Mouse (Mus musculus) CH12.LX (cell line): ENCODE data around the gene Dnah17. TPM values are rescaled to one million over a fixed set of nuclear protein-coding genes. Genes with fewer than 3 reads are reported as not detected.

Source experiments
- DNase-seq: peaks from one replicate; pipeline ENCODE4 v3.0.0-alpha.2; 2013; ENCODE audit errors: extremely low read depth
- H3K27ac ChIP-seq: 2 replicates; pipeline ENCODE4 v1.5.1; 2012; ENCODE audit warnings: low read depth, mild to moderate bottlenecking, control low read depth, moderate library complexity; ENCODE audit not compliant: insufficient read depth
- H3K27me3 ChIP-seq: replicated peaks from 2 replicates; pipeline ENCODE3; 2012; ENCODE audit warnings: inconsistent platforms
- H3K36me3 ChIP-seq, 2 experiments: replicated peaks in 1 of 2; 2 replicates each; pipeline versions ENCODE3 to v1.6.1; 2012; ENCODE audit warnings: inconsistent platforms in 1 of 2, low read length in 1 of 2, mild to moderate bottlenecking in 1 of 2, mixed read lengths in 1 of 2, moderate library complexity in 1 of 2; ENCODE audit not compliant: control insufficient read depth in 1 of 2, insufficient read depth in 1 of 2
- H3K4me1 ChIP-seq, 2 experiments: 2 replicates each; pipeline ENCODE4 v1.6.1; 2012; ENCODE audit warnings: inconsistent platforms in 1 of 2, moderate library complexity in 1 of 2; ENCODE audit not compliant: insufficient read depth in 2 of 2, control insufficient read depth in 1 of 2
- H3K4me2 ChIP-seq: 2 replicates; pipeline ENCODE4 v1.6.1; 2012; ENCODE audit warnings: low read depth, mild to moderate bottlenecking, control low read depth; ENCODE audit not compliant: poor library complexity, insufficient read depth, severe bottlenecking
- H3K4me3 ChIP-seq, 3 experiments: fragments of 150-350 bp in 1 of 3; sonication (generic) in 1 of 3; replicated peaks in 1 of 3; 2 replicates each; pipeline versions ENCODE3 to v1.5.1; 2011 to 2012; ENCODE audit warnings: low read depth in 2 of 3, low read length in 2 of 3, mild to moderate bottlenecking in 2 of 3, moderate library complexity in 2 of 3, control low read depth in 1 of 3, improper control_type of control experiment in 1 of 3, inconsistent platforms in 1 of 3, mixed read lengths in 1 of 3; ENCODE audit not compliant: poor library complexity in 1 of 3
- H3K79me2 ChIP-seq: replicated peaks from 2 replicates; pipeline ENCODE4 v1.6.1; 2012; ENCODE audit warnings: mild to moderate bottlenecking, moderate library complexity; ENCODE audit not compliant: control insufficient read depth, poor library complexity, insufficient read depth, severe bottlenecking; ENCODE audit errors: extremely low read depth
- H3K9ac ChIP-seq: 2 replicates; pipeline ENCODE4 v1.6.1; 2012; ENCODE audit warnings: low read depth, mild to moderate bottlenecking, control low read depth, moderate library complexity; ENCODE audit not compliant: insufficient read depth
- H3K9me3 ChIP-seq: replicated peaks from 2 replicates; pipeline ENCODE3; 2012; ENCODE audit warnings: low read length, inconsistent platforms, mixed read lengths
- CHD1 ChIP-seq: IDR thresholded peaks from 2 replicates; pipeline ENCODE4 v1.6.1; 2012; ENCODE audit warnings: low read depth, low read length, improper control_type of control experiment, inconsistent platforms
- CHD2 ChIP-seq: IDR thresholded peaks from 2 replicates; pipeline ENCODE4 v1.6.1; 2011; ENCODE audit warnings: low read length, improper control_type of control experiment
- CTCF ChIP-seq, 2 experiments: IDR thresholded peaks in 1 of 2; conservative IDR thresholded peaks in 1 of 2; 2 replicates each; pipeline ENCODE4 v1.5.1; 2011 to 2012; ENCODE audit warnings: low read depth in 2 of 2, low read length in 2 of 2, improper control_type of control experiment in 1 of 2, inconsistent platforms in 1 of 2, mild to moderate bottlenecking in 1 of 2, moderate library complexity in 1 of 2
- E2F4 ChIP-seq: IDR thresholded peaks from 2 replicates; pipeline ENCODE4 v1.6.1; 2011; ENCODE audit warnings: low read depth, low read length, improper control_type of control experiment; ENCODE audit not compliant: insufficient replicate concordance
- EP300 ChIP-seq: IDR thresholded peaks from 2 replicates; pipeline ENCODE4 v1.6.1; 2011; ENCODE audit warnings: low read length, improper control_type of control experiment
- HCFC1 ChIP-seq: IDR thresholded peaks from 2 replicates; pipeline ENCODE4 v1.6.1; 2012; ENCODE audit warnings: low read depth, mild to moderate bottlenecking, inconsistent platforms, low read length, improper control_type of control experiment
- IRF4 ChIP-seq: IDR thresholded peaks from 2 replicates; pipeline ENCODE4 v1.6.1; 2014; ENCODE audit warnings: low read depth, mild to moderate bottlenecking, inconsistent platforms, low read length, improper control_type of control experiment
- JUND ChIP-seq: conservative IDR thresholded peaks from 2 replicates; pipeline ENCODE4 v1.6.1; 2011; ENCODE audit warnings: low read depth, low read length, improper control_type of control experiment
- MAFK ChIP-seq: IDR thresholded peaks from 2 replicates; pipeline ENCODE4 v1.6.1; 2011; ENCODE audit warnings: low read length, improper control_type of control experiment; ENCODE audit not compliant: insufficient replicate concordance
- MAZ ChIP-seq: IDR thresholded peaks from 2 replicates; pipeline ENCODE4 v1.6.1; 2012; ENCODE audit warnings: low read depth, mild to moderate bottlenecking, inconsistent platforms, low read length, improper control_type of control experiment, moderate library complexity
- MYC ChIP-seq: IDR thresholded peaks from 2 replicates; pipeline ENCODE4 v1.6.1; 2011; ENCODE audit warnings: low read depth, mild to moderate bottlenecking, improper control_type of control experiment, low read length
- NELFE ChIP-seq: IDR thresholded peaks from 2 replicates; pipeline ENCODE4 v1.6.1; 2011; ENCODE audit warnings: low read depth, low read length, improper control_type of control experiment
- NRF1 ChIP-seq: IDR thresholded peaks from 2 replicates; pipeline ENCODE4 v1.6.1; 2014; ENCODE audit warnings: low read depth, mild to moderate bottlenecking, inconsistent platforms, low read length, improper control_type of control experiment, moderate library complexity
- PAX5 ChIP-seq: IDR thresholded peaks from 2 replicates; pipeline ENCODE4 v1.6.1; 2012; ENCODE audit warnings: low read length, inconsistent platforms, mixed read lengths
- POLR2A ChIP-seq: IDR thresholded peaks from 2 replicates; pipeline ENCODE4 v1.6.1; 2011; ENCODE audit warnings: low read depth, mild to moderate bottlenecking, improper control_type of control experiment, low read length
- POLR2AphosphoS2 ChIP-seq: IDR thresholded peaks from 2 replicates; pipeline ENCODE4 v1.6.1; 2011; ENCODE audit warnings: low read depth, low read length, improper control_type of control experiment
- RAD21 ChIP-seq: IDR thresholded peaks from 2 replicates; pipeline ENCODE4 v1.6.1; 2011; ENCODE audit warnings: low read depth, mild to moderate bottlenecking, low read length, improper control_type of control experiment, moderate library complexity
- RCOR1 ChIP-seq: conservative IDR thresholded peaks from 2 replicates; pipeline ENCODE4 v1.6.1; 2012; ENCODE audit warnings: low read depth, mild to moderate bottlenecking, inconsistent platforms, low read length, improper control_type of control experiment
- SIN3A ChIP-seq: IDR thresholded peaks from 2 replicates; pipeline ENCODE4 v1.6.1; 2012; ENCODE audit warnings: low read length, improper control_type of control experiment, inconsistent platforms
- TBP ChIP-seq: conservative IDR thresholded peaks from 2 replicates; pipeline ENCODE4 v1.6.1; 2011; ENCODE audit warnings: low read depth, low read length, improper control_type of control experiment
- TCF12 ChIP-seq: IDR thresholded peaks from 2 replicates; pipeline ENCODE4 v1.6.1; 2014; ENCODE audit warnings: low read depth, mild to moderate bottlenecking, inconsistent platforms, low read length, improper control_type of control experiment
- USF1 ChIP-seq: IDR thresholded peaks from 2 replicates; pipeline ENCODE4 v1.6.1; 2014; ENCODE audit warnings: low read depth, mild to moderate bottlenecking, inconsistent platforms, low read length, improper control_type of control experiment
- USF2 ChIP-seq: conservative IDR thresholded peaks from 2 replicates; pipeline ENCODE4 v1.6.1; 2011; ENCODE audit warnings: low read depth, low read length, improper control_type of control experiment
- ZC3H11A ChIP-seq: IDR thresholded peaks from 2 replicates; pipeline ENCODE4 v1.6.1; 2012; ENCODE audit warnings: low read depth, mild to moderate bottlenecking, inconsistent platforms, low read length, improper control_type of control experiment
- ZKSCAN1 ChIP-seq: IDR thresholded peaks from 2 replicates; pipeline ENCODE4 v1.6.1; 2012; ENCODE audit warnings: low read depth, inconsistent platforms, low read length, improper control_type of control experiment, borderline replicate concordance
- ZNF384 ChIP-seq: IDR thresholded peaks from 2 replicates; pipeline ENCODE4 v1.6.1; 2012; ENCODE audit warnings: low read depth, low read length, improper control_type of control experiment, inconsistent platforms
- dilution Hi-C: fragments of 300-500 bp; cut with MboI; formaldehyde crosslinking; loops from 2 replicates; pipeline ENCODE4 v1.14.3; 2020; ENCODE audit warnings: low sequenced_read_pairs; ENCODE audit not compliant: extremely low pct_unique_long_range_greater_than_20kb, extremely low pct_ligation_motif_present
- in situ Hi-C: fragments of 300-500 bp; cut with MboI; formaldehyde crosslinking; loops from 3 replicates; pipeline ENCODE4 v1.14.3; 2019; ENCODE audit warnings: low sequenced_read_pairs, low pct_ligation_motif_present, low pct_unique_long_range_greater_than_20kb, mixed read lengths
- polyA plus RNA-seq: library from polyadenylated mRNA; unstranded; fragments of >175 nt; gene quantifications from 2 replicates; pipeline ENCODE4 v1.2.1, GENCODE M21; 2012; ENCODE audit warnings: low read depth; ENCODE audit not compliant: insufficient read length
- total RNA-seq, 2 experiments: library from RNA; depleted of rRNA; stranded (reverse); fragments of 300-350 nt in 1 of 2; fragments of >200 nt in 1 of 2; gene quantifications; 2 replicates each; pipeline ENCODE4 v1.2.3; 2012 to 2014

The Dnah17 gene
- total and polyA plus RNA-seq, 3 experiments, result 0.08 to 0.23 TPM; not detected in 1

GRCm38 (mm10) chr11:118143731-118144130, 13.3 kb upstream of the Dnah17 start:
- no peaks in the 10 kb centered on the region for H3K79me2 ChIP-seq
- H3K4me2 ChIP-seq, result no peak overlapping the region
- no peak overlapping the region for H3K4me3 ChIP-seq
- TF ChIP-seq MYC (no peak), JUND (no peak), CHD1 (no peak), PAX5 (no peak), SIN3A (no peak), CTCF (conservative IDR thresholded peaks at IDR 0.05 in 1 of 2, IDR thresholded peaks at IDR 0.05 in 1 of 2; ENCODE audit: low read depth in 2 of 2, low read length in 2 of 2) (no peak), POLR2AphosphoS2 (no peak), ZNF384 (no peak), E2F4 (no peak), HCFC1 (no peak), NELFE (no peak), TBP (no peak), RCOR1 (no peak), CHD2 (no peak), ZC3H11A (no peak), MAFK (no peak), POLR2A (no peak), USF2 (no peak)
- DNase-seq, result no peak
- in situ Hi-C loops, result no loop called here
- H3K9ac ChIP-seq, result no peak overlapping the region
- peaks cover 0 to 4% of the 10 kb centered on the region in 2 experiments for H3K36me3 ChIP-seq
- H3K9me3 ChIP-seq, result peaks cover 3% of the 10 kb centered on the region
- H3K4me1 ChIP-seq, result peaks cover 21 to 22% of the 10 kb centered on the region in 2 experiments
- H3K27ac ChIP-seq, result no peak overlapping the region
- no peaks in the 10 kb centered on the region for H3K27me3 ChIP-seq
- dilution Hi-C loops, result no loop called here

- dilution Hi-C loops, result no loop called here
These were observed 12.2 kb upstream of the Dnah17 start for GRCm38 (mm10) chr11:118142547-118143165.

More at GRCm38 (mm10) chr11:118142547-118143165, 12.2 kb upstream of the Dnah17 start:
- in situ Hi-C loops, result no loop called here
- Histone ChIP-seq H3K9ac (no peak overlapping the region), H3K79me2 (no peaks in the 10 kb centered on the region), H3K27ac (no peak overlapping the region), H3K4me2 (no peak overlapping the region), H3K36me3 (peaks cover 0 to 4% of the 10 kb centered on the region in 2 experiments), H3K4me1 (peaks cover 18 to 21% of the 10 kb centered on the region in 2 experiments), H3K9me3 (peaks cover 11% of the 10 kb centered on the region), H3K4me3 (no peak overlapping the region), H3K27me3 (no peaks in the 10 kb centered on the region)
- TF ChIP-seq EP300 (no peak), HCFC1 (no peak), SIN3A (no peak), CTCF (conservative IDR thresholded peaks at IDR 0.05 in 1 of 2, IDR thresholded peaks at IDR 0.05 in 1 of 2; ENCODE audit: low read depth in 2 of 2, low read length in 2 of 2) (no peak), RCOR1 (no peak), MAZ (no peak), E2F4 (no peak), POLR2A (no peak), RAD21 (no peak), CHD2 (no peak), TCF12 (no peak), NELFE (no peak), ZKSCAN1 (no peak), CHD1 (no peak), USF1 (no peak), MYC (no peak), PAX5 (no peak), NRF1 (no peak), TBP (no peak), IRF4 (no peak)
- DNase-seq, result no peak
